Mouse (Mus musculus) testis, postnatal 10 days (tissue): ENCODE data around the gene Slc36a2.

ENCODE experiments used
- DNase-seq: peaks from one replicate; pipeline ENCODE4 v3.0.0; 2021; ENCODE audit warnings: low spot score

Gene Slc36a2

DNA sequence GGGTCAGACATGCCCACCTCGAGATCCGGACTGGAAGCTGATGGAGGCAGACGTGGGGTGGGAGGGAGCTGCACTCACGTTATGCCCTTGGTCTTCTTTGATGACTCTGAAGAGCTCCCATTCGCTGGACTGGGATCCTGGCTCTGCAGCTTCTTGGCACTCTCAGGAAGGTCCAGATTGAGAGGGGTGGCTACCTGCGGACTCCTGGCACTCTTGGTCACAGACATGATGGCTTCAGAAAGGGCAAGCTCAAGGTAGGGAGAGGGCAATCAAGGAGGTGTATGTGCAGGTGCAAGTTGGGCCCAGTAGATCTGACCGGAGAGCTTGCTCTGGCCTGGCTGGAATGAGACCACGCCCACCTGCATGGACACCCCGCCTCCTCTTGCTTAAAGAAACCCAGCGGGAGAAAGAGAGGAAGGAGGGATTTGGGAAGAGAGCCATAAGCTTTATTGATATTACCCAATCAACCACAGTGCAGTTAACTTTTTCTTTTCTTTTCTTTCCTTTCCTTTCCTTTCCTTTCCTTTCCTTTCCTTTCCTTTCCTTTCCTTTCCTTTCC is at the start of gene Slc36a2:
Gene Slc36a2 (minus strand): TSS at position 345 of the 559 bp plus-strand sequence.
- DNase-seq = no peak

DNA sequence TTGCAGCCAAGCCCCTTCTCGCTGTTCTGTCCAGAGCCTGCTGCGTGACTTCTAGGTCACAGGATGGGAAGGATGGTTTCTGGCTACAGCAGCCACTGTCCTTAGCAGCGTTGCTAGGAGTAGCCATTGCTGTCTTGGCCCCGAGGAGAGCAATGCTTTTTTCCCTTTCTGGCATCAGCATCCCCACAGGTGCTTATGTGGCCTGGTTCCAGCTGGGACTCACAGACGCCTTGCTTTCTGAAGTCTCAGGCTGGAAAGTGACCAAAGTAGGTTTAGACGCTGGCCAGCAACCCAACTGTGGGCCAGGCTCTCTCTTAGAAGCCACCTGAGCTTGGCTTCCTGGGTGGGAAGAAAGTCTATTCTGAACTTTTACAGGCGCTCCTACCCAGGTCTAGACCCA is 49.4 kb upstream of the Slc36a2 start:
- no peak for DNase-seq

DNA sequence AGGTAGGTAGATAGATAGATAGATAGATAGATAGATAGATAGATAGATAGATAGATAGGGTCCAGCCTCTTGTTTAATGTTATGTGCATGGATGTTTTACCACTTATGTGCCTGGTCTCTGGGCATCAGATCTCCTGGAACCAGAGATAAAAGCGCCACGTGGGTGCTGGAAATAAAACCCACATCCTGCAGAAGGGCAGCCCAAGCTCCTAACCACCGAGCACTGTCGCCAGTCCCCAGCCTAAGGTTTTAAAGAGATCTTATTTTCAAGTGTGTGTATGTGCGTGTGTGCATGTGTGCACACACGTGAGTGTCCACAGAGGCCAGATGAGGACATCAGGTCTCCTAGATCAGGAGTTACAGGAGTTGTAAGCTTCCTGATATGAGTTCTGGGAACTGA is 46.2 kb upstream of the Slc36a2 start:
- DNase-seq = no peak

DNA sequence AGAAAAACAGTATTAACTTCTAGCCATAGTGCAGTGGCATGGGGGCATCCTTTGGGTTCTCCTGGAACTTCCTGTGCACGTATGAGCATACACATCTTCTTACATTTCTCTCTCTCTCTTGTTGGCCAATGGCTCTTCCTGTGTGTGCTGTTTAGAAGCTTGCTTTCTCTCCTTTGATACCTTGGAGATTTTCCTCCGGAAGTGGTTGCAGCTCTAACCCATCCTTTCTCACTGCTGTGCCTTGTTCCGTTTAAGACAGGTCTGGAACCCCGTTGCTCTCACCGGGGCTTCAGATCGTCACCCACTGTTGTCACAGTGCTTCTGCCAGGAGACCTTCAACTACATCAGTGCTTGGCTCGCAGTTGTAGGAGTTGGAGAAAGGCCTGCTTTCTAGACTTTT is 36.4 kb upstream of the Slc36a2 start:
- DNase-seq = no peak

DNA sequence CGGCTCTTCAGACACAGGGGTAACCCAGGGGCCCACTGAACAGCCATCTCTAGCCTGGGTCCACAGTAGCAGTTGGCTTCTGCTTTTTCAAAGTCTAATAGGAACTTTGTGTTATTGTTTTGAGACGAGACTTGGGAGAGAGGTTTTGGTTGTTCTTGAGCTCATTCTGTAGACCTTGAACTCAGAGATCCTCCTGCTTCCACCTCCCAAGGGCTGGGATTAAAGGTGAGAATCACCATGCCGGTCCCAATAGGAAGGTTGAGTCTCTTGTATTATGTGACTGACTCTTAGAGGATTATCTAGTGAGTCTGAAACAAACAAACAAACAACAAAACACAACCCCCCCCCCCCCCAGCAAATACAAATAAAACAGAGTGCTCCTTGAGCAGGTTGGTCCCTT is 33.6 kb upstream of the Slc36a2 start:
- no peak for DNase-seq

DNA sequence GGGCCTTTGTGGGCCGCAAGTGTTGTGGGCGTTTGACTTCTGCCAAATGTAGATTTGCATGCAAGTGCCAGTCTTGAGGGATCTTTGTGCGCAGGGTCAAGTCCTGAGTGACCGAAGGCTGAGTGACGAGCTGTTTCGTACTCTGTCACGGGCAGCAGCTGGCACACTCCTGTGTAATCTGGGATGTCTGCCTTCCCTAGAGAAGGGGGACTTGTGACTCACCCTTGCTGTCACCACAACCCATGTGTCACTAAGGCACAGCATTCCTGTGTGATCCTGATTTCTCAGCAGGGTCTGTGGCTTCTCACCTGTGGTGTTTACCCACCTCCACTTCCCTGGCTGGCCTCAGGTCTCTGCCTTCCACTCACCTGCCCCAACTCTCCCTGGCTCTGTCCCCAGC is 33.0 kb upstream of the Slc36a2 start:
- no peak for DNase-seq

DNA sequence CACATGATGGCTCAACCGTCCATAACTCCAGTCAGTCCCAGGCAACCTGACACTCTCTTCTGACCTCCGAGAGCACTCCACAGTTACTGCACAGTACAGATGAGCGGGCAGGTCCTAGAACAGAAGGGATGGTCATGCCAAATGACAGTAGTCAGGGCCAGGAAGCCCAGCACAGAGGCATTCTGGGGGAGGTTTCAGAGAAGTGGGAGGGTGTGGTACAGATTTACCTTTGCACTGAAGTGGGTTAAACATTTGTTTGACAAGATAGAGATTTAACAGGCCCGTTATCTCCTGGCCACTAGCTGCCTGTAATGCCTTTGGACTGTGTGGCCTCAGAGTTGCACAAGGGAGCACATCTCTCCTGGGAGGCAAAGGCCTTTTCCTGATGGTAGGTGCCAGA is 32.5 kb upstream of the Slc36a2 start:
- no peak for DNase-seq

DNA sequence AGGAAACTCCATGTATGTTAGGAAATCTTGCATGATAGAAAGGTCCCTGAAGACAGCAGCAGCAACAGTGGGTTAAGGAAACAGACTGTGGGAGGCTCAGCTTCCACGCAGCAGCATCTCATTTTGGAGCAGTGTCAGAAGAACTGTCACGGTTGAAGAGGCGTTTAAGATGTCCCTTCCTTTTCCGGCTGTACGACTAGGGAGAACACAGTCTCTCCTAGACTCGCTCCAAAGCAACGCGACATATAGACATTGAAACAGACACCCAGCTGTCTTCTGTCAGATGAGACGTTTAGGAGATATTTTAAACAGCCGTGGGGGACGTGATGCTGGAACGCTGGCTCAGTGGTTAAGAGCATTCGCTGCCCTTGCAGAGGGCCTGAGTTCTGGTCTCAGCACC is 32.0 kb upstream of the Slc36a2 start:
- DNase-seq = no peak

DNA sequence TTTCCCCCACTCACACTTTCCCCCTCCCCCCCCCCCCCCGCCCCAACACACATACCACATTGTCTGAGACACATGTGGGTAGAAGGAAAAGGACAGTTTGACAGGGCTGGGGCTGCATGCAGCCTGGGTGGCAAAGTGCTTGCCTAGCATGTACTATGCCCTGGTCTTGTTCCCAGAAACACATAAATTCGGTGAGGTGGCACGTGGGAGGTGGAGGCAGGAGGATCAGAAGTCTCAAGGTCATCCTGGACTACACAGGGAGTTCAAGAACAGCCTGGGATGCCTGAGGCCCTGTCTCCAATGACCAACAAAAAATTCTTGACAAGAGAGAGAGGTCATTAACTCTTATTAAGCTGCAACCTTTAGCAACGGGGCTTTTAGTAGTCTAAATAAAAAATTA is 31.2 kb upstream of the Slc36a2 start:
- DNase-seq = no peak

DNA sequence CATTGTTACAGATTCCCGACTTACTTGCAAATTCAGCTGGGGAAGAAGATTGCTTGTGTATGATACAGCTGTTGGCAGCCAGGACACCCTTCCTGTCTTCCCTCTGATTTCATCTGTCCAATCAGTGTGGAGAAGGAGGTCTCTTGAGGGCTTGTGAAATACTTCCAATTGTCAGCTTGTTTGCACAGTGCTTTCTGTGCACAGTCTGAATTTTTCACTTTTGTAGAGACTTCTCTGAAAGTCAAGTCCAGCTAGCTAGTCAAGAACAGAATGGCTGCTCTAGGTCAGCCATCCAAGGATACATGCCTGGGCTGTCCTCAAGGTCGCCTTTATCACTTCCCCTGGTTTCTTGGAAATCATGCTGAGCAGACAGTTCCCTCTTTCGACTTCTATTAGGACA is 30.1 kb upstream of the Slc36a2 start:
- no peak for DNase-seq

DNA sequence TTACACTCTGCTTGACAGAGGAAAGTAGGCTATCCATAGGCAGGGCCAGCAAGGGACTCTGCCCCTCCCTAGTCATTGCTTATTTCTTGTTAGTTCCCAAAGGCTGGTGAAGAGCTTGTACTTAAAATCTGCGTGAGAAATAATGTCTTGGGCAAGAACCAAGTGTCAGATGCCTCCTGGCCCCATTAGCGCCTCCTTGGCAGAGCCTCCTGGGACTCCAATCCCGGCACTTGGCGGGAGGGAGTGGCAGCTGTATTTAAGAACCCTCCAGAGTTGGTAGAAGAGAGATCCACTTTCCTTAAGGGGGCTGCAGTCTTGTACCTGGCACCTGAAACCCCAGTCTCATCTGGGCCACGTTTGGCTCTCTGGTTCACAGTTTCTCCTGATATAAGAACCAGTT is 29.3 kb upstream of the Slc36a2 start:
- no peak for DNase-seq

DNA sequence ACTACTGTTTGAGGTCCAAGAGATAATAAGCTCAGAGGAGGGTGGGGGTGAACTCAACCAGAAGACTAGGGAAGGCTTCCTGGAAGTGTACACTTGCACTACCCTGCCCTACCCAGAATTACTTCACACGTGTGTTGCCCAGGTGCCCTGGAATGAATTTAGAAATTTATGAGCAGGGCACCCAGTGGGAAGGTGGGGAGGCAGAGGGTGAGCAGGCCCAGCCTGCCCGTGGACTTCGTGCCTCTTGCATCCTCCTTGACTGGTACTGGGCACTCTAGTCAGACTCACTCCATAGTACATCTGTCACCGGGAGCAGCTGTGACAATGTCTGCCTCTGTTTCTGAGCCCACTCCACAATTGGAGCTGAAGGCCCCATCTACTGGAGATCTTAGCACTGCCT is 28.6 kb upstream of the Slc36a2 start:
- no peak for DNase-seq

DNA sequence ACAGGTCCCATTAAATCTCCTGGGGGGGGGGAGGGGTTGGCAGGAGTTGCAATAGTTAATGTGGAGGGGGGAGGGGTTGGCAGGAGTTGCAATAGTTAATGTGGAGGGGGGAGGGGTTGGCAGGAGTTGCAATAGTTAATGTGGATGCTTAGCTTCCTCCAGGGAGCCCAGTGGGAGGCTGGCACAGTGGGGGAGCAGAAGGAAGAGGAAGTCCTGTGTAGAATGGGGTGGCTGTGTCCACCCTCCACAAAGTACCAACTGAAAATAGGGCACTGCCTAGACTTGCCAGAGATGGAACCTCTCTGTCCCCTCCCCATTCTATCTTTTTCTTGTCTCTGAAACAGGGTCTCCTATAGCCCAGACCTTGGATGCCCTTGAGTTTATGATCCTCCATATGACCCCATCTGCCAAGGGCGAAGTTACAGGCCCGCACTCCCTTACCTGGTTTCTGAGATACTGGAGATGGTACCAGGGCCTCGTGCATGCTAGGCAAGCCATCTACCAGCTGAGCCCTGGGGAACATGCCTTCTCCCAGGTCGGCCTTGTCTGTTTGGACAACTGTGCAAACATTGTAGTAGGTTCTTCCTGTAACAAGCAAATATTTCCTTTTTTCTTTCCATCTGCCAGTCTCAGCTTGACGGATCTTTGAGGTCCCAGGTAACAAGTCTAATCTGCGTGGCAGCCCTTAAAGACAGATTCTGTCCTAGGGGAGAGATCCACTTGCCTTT is 24.9 kb upstream of the Slc36a2 start:
- DNase-seq = no peak

DNA sequence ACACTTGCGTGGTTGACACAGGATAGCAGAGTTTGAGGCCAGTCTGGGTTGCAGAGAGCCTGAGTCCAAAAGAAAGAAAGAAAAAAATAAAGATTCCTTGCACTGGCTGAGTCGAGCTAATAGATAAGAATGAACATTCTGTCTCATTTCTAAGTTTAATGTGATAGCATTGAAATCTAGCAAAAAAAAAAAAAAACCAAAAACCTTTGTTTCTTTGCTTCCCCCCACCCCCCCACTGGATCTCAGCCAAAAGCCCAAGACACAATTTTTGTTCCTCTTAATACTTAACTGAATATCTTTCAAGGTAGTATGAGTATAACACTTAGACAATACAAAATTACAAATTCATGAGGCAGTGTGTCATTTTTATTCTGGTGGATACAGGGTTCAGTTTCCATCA is 24.2 kb upstream of the Slc36a2 start:
- no peak for DNase-seq

DNA sequence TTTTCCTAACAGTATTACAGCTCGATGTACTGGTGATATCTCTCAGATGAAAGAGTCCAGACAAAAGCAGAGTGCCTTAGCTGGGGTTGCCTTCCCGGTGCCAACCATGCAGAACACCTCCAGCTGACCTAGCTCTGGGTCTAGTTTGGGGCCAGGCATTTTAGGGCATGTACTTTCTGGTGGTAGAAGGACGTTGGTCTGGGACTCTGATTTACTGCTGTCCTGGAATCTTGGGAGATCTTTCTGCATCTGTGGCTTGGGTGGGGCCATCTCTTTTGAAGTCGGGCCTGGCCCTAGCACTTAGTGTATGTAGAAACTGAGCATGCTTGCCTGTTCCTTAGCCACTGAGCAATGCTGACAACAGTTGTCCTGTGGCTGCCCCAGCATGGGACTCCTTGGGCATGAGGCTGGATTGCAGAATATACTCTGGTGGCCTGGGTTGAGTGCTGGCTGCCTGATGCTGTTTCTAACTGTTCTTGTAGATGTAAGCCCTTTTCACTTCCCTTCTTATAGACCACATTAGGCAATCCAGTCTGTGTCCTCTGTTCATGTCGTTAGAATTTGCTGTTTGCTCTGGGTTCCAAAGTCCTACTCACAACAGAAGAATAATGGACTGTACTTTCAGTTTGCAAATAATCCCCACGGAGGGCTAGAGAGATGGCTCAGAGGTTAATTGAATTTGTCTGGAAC is 23.3 kb upstream of the Slc36a2 start:
- no peak for DNase-seq

DNA sequence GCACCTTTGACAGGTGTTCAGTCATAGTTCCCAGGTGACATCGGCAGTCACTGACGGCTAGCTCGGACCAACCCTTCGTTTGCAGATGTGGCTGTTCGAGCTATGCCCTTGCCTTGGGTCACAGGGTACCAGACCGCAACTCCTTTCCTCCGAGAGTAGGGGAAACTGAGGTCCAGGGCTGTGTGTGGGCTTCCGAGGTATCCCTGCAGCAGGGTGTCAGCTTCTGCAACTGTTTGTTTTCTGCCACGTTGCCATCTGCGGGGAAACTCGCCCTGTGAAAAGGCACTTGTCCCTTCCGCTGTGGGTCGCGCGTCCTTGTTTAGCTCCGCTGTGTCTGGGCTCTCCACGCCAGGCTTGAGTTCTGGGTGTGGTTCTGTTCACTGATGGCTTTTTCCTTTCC is 19.7 kb upstream of the Slc36a2 start:
- no peak for DNase-seq

DNA sequence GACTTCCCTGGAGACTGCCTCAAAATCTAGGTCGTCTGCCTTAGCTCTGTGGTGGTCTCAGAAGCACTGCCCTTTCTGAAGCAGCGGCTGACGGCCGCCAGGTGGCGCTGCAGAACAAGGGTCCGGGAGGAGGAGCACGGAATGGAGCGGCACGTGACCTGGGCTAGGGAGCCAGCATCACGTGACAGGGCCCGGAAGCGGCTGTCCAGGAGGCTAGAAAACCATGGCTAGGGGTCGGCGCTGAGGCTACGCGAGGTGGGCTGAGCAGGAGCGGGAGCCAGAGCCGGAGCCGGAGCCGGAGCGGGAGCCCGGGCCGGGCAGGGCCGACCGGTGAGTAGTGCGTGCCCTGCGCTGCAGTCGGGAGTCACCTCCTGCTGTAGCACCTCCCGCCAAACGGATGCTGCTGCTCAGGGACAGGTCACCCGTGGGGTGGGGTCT is 19.3 kb upstream of the Slc36a2 start, which contains the start of gene Slc36a1:
Gene Slc36a1 (plus strand): TSS at position 192 of the 438 bp plus-strand sequence.
- DNase-seq = peak; percentile 100

DNA sequence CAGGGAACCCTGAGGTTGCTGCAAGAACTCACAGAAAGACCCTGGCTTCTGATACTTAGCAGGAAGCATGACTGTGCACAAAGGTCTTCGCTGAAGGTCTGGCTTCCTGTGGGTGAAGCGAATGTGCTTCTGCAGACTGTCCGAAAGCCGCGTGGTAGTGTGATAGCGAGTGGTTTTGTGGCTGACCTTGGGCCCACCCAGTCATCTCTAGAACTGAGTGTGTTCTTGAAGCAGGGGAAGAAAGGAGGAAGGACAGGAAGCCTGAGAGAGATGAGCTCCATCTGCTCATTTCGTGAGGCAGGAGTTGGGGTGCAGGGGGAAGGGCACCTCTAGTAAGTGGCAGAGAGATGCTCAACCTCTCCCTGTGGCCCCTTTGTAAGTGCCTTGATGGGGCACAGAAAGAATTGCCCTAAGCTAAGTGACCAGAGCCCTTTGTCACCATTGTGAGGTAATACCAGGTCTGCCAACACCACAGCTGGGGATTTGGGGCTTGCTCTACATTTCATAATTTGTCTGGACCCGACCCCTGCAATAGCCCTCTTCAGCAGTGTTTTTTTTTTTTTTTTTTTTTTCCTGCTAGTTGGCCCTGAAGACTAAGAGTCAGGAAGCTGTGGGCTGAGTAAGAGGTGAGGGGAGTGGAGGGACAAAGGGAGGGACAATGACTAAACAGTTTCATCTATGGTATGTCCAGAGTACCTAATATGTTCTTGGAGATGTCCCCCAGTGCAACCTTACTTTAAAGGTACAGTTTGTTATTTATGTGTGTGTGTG is 13.0 kb upstream of the Slc36a2 start:
- DNase-seq = no peak

DNA sequence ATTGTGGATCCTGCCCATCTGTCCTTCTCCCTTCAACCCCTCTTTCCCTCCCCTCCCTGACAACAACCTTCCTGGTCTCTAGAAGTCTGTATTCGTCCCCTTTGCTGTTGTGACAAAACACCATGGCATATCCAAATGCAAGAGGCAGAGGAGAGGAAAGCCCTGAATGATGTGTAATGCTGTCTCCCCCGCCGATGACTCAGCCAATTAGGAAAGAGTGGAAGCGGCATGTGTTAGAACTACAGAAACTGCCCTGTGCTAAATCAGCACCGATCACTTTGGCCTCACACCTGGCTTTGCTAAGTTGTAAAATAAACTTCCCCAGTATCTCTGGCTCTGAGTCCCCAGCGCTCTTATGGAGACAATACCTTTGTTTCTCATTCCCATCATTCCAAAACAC is 12.2 kb upstream of the Slc36a2 start:
- DNase-seq = no peak

DNA sequence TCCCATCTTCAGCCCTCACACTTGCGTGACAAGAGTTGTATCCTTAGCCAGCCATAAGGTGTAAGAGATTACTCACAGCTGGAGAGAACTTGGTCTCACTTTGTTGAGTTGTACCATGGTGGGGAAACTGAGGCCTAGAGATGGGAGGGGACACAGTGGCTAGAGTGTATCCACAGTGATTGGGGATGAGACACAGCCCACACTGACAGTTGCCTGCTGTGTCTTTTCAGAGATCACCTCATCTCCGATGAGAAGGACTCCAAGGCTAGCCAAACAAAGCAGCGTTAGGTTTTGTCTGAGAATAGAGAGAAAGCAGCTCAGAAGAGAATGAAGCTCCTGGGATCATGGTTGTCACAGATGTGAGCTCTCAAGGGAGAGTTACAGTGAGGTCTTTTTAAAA is 5.3 kb upstream of the Slc36a2 start:
- DNase-seq = no peak

DNA sequence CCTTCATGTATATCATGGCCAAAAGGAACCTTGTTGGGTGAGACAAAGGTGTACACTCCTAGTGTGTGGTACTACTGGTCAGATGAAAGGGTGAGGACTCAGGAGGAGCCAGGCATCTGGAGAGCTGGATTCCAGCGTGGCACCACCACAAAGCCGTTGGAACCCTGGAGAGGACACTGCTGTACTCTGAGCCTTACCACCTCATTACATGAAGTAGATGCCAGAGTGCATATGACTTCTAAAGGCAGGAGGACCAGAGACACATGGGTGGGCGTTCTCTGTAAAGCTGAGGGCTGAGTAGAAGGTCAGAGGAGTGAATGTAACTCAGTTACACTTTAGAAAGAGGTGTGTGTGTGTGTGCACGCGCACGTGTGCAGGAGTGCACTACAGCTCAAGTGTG is 2.9 kb upstream of the Slc36a2 start:
- no peak for DNase-seq

DNA sequence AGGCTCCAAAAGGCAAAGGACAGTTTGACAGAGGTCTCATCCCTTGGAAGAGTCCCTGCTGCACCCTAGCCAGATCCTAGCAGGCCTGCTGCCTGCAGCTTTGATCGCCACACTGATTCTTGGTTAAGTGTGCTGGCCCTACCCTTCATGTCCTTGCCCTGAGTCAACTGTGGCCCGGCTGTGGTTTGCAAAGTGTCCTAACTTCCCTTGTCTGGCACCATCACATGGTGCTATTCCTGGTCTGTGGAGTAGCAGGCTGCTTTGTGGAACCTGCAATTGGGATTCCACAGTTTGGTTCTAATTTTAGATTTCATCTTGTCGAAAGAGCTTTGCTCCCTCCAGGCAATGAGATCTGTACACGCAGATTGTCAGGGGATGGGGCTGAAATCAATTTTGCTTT is 2.4 kb upstream of the Slc36a2 start:
- no peak for DNase-seq

DNA sequence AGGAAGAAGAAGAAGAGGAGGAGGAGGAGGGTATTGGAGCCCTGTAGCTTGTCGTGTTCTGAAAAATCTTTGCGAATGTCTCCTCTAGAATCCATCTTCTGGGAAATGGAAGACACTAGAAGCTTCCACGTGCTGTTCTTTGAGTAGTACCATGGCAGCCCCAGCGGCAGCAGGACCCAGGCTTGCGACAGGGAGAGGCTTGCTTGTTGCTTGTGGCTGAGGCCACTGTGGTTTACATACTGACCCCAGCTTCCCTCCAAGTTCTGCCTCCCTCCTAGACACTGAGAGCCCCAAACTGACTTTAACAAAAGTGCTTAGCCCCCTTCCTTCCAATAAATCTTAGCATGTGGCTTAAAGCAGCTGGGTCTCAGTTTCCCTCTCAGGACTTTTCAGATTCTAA is 631 bp downstream of the Slc36a2 start:
- no peak for DNase-seq
